Mouse (Mus musculus): ENCODE measurements at regions not wholly inside any gene's neighbourhood (a gene's known extent, or its start where the extent isn't known, plus 50 kb on each side); places are given as distances from the start of the nearest gene placed in this dataset.
A peak's percentile ranks its signal among the peaks of the same experiment; 100 is the strongest.

DNA sequence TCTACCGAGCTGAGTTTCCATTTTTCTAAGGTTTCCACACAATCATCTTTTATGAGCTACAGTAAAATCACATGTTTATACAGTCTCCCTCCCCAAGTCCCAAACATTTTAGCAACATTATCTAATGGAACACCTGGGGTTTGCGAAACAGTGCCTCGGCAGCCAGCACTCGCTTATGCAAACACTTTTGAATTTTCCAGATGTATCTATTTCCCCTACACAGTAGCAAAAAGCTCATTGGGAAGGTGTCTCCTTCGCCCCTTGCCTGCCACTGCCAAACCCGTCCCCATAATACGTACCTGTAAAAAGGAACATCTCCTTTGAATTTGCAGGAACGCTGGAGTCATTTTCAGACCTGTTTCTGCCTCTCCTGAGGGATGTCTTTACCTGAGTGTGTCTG lies 149.6 kb upstream of the Mocs1 start:
- ATAC-seq (replicated peaks; ENCODE audit: low FRiP score) (no peak), DNase-seq (ENCODE audit: low spot score) (no peak)
- Histone ChIP-seq H3K27ac (ENCODE audit: low read depth, low read length) (no peak overlapping the region), H3K36me3 (ENCODE audit: control insufficient read depth, insufficient read depth, low read length) (no peaks in the 10 kb centered on the region), H3K4me1 (replicated peaks; ENCODE audit: control insufficient read depth, insufficient read depth, low read length) (0 out of 2 replicates have a peak, but pooled peaks cover under 1% of the 10 kb centered on the region), H3K9me3 (ENCODE audit: control insufficient read depth, low read length) (no peaks in the 10 kb centered on the region), H3K27me3 (ENCODE audit: control insufficient read depth, insufficient read depth, low read length) (no peaks in the 10 kb centered on the region), H3K4me3 (ENCODE audit: low read depth, low read length) (no peak overlapping the region), H3K9ac (ENCODE audit: low read length) (no peak overlapping the region), H3K4me2 (ENCODE audit: low read depth, low read length, severe bottlenecking) (no peak overlapping the region)
- 89% methylated on average over 8 of the region's 8 CpGs for WGBS

DNA sequence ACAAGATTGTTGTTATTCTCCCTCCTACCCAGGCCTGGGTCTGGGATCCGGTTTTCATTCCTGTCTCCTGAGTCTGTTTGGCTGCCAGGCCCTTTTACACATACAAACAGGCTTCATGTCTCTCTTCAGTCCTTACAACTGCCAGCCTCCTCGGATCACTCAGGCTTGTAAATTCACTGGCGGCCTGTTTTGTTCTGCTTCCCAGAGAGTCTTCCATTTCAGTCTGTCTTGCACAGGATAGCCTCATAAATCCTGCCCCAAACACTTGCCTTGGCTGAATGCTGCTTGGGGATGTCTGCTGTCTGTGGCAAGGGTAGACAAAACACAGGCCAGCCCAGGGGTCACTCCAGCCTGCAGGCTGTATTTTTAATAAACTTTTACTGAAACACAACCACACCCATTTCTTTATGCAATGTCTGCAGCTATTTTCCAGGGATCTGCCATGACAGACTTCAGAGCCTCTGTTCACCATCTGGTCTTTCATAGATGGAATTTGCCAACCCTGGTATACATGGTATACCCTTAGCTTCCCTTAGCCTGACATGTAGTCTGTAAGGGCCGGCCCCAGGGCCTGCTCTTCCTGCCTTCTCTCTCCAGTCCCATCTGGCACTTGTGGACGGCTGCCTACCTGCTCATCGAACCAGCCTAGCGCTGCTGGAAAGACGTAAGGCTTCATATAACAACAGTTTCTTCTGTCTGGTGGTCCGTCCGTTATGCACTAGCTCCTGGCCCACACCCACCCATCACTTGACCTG lies 149.0 kb upstream of the Mocs1 start:
- H3K9me3 ChIP-seq (ENCODE audit: control insufficient read depth, low read length): no peaks in the 10 kb centered on the region
- ATAC-seq (replicated peaks; ENCODE audit: low FRiP score) (no peak), DNase-seq (ENCODE audit: low spot score) (no peak)
- H3K4me1 ChIP-seq (replicated peaks; ENCODE audit: control insufficient read depth, insufficient read depth, low read length): no peaks in the 10 kb centered on the region
- no peaks in the 10 kb centered on the region for H3K36me3 ChIP-seq (ENCODE audit: control insufficient read depth, insufficient read depth, low read length)
- H3K4me2 ChIP-seq (ENCODE audit: low read depth, low read length, severe bottlenecking): no peak overlapping the region
- WGBS: 84% methylated on average over 10 of the region's 10 CpGs
- no peak overlapping the region for H3K9ac ChIP-seq (ENCODE audit: low read length)
- no peaks in the 10 kb centered on the region for H3K27me3 ChIP-seq (ENCODE audit: control insufficient read depth, insufficient read depth, low read length)
- no peak overlapping the region for H3K4me3 ChIP-seq (ENCODE audit: low read depth, low read length)
- H3K27ac ChIP-seq (ENCODE audit: low read depth, low read length): no peak overlapping the region

DNA sequence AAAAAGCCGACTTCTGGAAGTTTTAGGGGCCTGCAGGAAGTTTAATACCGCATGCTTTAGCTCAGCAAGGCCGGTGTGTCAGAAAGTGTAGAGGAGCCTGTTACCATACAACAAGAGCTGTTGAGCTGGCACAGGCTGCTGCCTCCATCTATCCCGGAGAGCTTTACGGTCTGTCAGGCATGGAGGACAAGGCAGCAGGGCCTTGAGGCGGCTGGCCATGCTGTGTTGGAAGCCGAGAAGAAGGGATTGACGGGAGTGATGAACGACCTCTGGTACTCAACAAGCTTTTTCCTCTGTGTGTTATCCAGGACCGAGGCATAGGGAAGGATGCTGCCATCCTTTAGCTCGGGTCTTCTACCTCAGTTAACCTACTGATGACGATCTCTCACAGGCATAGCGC lies 146.8 kb upstream of the Mocs1 start:
- no peaks in the 10 kb centered on the region for H3K9me3 ChIP-seq (ENCODE audit: control insufficient read depth, low read length)
- no peak overlapping the region for H3K9ac ChIP-seq (ENCODE audit: low read length)
- no peaks in the 10 kb centered on the region for H3K36me3 ChIP-seq (ENCODE audit: control insufficient read depth, insufficient read depth, low read length)
- 93% methylated on average over 13 of the region's 13 CpGs for WGBS
- H3K27me3 ChIP-seq (ENCODE audit: control insufficient read depth, insufficient read depth, low read length): no peaks in the 10 kb centered on the region
- DNase-seq (ENCODE audit: low spot score): no peak
- no peak overlapping the region for H3K27ac ChIP-seq (ENCODE audit: low read depth, low read length)
- no peaks in the 10 kb centered on the region for H3K4me1 ChIP-seq (replicated peaks; ENCODE audit: control insufficient read depth, insufficient read depth, low read length)
- H3K4me3 ChIP-seq (ENCODE audit: low read depth, low read length): no peak overlapping the region
- ATAC-seq (replicated peaks; ENCODE audit: low FRiP score): no peak
- H3K4me2 ChIP-seq (ENCODE audit: low read depth, low read length, severe bottlenecking): no peak overlapping the region

DNA sequence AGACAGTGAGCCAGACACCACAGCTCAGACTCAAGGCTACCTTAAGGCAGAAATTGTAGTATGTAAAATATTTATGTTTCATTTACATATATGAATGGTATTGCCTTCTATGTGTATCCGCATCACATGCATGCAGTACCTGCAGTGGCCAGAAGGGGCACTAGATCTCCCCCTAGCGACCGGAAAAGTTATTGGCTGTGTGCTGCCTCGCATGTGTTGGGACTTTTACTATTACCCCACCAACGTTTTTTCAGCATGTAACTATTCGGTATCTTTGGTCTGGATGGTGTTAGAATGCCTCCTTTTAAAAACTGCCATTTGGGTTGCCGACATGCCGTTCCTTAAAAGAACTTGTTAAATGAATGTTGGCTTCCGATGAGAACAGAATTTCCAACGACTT lies 145.7 kb upstream of the Mocs1 start:
- no peak overlapping the region for H3K4me3 ChIP-seq (ENCODE audit: low read depth, low read length)
- H3K9ac ChIP-seq (ENCODE audit: low read length): no peak overlapping the region
- no peak for DNase-seq (ENCODE audit: low spot score)
- no peaks in the 10 kb centered on the region for H3K9me3 ChIP-seq (ENCODE audit: control insufficient read depth, low read length)
- H3K4me2 ChIP-seq (ENCODE audit: low read depth, low read length, severe bottlenecking): no peak overlapping the region
- no peak for ATAC-seq (replicated peaks; ENCODE audit: low FRiP score)
- no peaks in the 10 kb centered on the region for H3K36me3 ChIP-seq (ENCODE audit: control insufficient read depth, insufficient read depth, low read length)
- H3K27me3 ChIP-seq (ENCODE audit: control insufficient read depth, insufficient read depth, low read length): no peaks in the 10 kb centered on the region
- 87% methylated on average over 10 of the region's 10 CpGs for WGBS
- no peaks in the 10 kb centered on the region for H3K4me1 ChIP-seq (replicated peaks; ENCODE audit: control insufficient read depth, insufficient read depth, low read length)
- no peak overlapping the region for H3K27ac ChIP-seq (ENCODE audit: low read depth, low read length)

DNA sequence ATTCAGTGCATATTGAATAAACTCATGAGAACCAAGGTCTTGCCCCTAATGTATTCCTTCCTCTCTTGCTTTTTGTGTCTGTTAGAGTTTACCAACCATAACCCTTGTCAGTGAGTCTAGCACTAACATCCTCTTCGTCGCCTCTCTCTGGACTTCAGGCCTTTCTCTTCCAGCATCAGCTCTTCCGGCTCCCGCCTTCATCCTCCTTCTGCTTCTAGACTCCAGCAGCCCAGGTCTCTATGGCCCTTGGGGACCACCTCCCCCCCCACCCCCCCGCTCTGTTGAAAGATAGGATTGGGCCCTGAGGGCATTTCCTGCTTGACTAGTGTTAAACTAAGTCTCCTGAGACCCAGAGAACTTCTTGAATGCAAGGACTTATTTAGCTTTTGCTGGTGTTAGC lies 144.7 kb upstream of the Mocs1 start:
- no peaks in the 10 kb centered on the region for H3K27me3 ChIP-seq (ENCODE audit: control insufficient read depth, insufficient read depth, low read length)
- DNase-seq (ENCODE audit: low spot score) (no peak), ATAC-seq (replicated peaks; ENCODE audit: low FRiP score) (no peak)
- no peak overlapping the region for H3K9ac ChIP-seq (ENCODE audit: low read length)
- H3K27ac ChIP-seq (ENCODE audit: low read depth, low read length): no peak overlapping the region
- no peaks in the 10 kb centered on the region for H3K36me3 ChIP-seq (ENCODE audit: control insufficient read depth, insufficient read depth, low read length)
- no peak overlapping the region for H3K4me2 ChIP-seq (ENCODE audit: low read depth, low read length, severe bottlenecking)
- H3K4me3 ChIP-seq (ENCODE audit: low read depth, low read length): no peak overlapping the region
- no peaks in the 10 kb centered on the region for H3K9me3 ChIP-seq (ENCODE audit: control insufficient read depth, low read length)
- H3K4me1 ChIP-seq (replicated peaks; ENCODE audit: control insufficient read depth, insufficient read depth, low read length): no peaks in the 10 kb centered on the region
- 84% methylated on average over 5 of the region's 5 CpGs for WGBS

DNA sequence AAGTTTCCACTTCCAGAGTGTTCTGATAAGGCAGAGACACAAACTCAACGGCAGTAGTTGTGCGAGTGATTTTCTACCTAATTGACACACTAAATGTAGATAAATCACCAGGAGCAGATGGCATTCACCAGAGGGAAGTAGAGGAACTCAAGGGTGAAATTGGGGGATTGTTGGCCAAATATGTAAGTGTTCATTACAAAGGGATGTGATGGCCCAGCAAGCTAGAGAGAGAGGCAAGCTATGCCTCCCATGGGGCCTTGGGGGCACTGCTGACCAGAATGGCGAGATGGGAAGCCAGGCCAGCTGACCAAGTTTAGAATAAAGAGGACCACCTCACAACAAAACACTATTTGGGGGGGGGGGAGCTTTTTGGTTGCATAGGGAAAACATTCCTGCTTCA lies 136.5 kb upstream of the Mocs1 start:
- Histone ChIP-seq H3K4me3 (ENCODE audit: low read depth, low read length) (no peak overlapping the region), H3K9ac (ENCODE audit: low read length) (no peak overlapping the region), H3K9me3 (ENCODE audit: control insufficient read depth, low read length) (no peaks in the 10 kb centered on the region), H3K27ac (ENCODE audit: low read depth, low read length) (no peak overlapping the region), H3K36me3 (ENCODE audit: control insufficient read depth, insufficient read depth, low read length) (no peaks in the 10 kb centered on the region), H3K4me2 (ENCODE audit: low read depth, low read length, severe bottlenecking) (no peak overlapping the region), H3K27me3 (ENCODE audit: control insufficient read depth, insufficient read depth, low read length) (no peaks in the 10 kb centered on the region), H3K4me1 (replicated peaks; ENCODE audit: control insufficient read depth, insufficient read depth, low read length) (no peaks in the 10 kb centered on the region)
- ATAC-seq (replicated peaks; ENCODE audit: low FRiP score): no peak
- no peak for DNase-seq (ENCODE audit: low spot score)
- WGBS: 80% methylated on average over 3 of the region's 3 CpGs

DNA sequence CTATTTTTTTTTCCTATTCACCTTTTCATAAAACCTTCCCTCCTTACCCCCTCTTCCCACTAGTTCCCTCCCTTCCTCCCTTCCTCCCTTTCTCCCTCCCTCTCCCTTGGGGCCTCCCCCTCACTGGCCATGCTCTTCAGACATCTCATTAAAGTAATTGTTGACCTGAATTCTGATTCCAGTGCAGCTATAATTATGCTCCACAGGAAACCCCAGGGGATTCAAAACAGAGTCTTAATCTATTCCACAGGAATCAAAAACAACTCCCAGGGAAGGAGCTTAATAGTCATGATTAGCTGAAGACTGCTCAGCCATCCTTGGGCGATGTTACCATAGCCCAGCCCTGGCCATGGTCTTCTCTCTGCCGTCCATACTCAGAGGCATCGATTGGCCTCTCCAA lies 123.7 kb upstream of the Mocs1 start:
- Histone ChIP-seq H3K36me3 (ENCODE audit: control insufficient read depth, insufficient read depth, low read length) (no peaks in the 10 kb centered on the region), H3K27ac (ENCODE audit: low read depth, low read length) (no peak overlapping the region), H3K9ac (ENCODE audit: low read length) (no peak overlapping the region), H3K4me1 (replicated peaks; ENCODE audit: control insufficient read depth, insufficient read depth, low read length) (no peaks in the 10 kb centered on the region), H3K27me3 (ENCODE audit: control insufficient read depth, insufficient read depth, low read length) (no peaks in the 10 kb centered on the region), H3K4me2 (ENCODE audit: low read depth, low read length, severe bottlenecking) (no peak overlapping the region), H3K9me3 (ENCODE audit: control insufficient read depth, low read length) (no peaks in the 10 kb centered on the region), H3K4me3 (ENCODE audit: low read depth, low read length) (no peak overlapping the region)
- ATAC-seq (replicated peaks; ENCODE audit: low FRiP score) (no peak), DNase-seq (ENCODE audit: low spot score) (no peak)
- WGBS: 50% methylated on average over 3 of the region's 3 CpGs

DNA sequence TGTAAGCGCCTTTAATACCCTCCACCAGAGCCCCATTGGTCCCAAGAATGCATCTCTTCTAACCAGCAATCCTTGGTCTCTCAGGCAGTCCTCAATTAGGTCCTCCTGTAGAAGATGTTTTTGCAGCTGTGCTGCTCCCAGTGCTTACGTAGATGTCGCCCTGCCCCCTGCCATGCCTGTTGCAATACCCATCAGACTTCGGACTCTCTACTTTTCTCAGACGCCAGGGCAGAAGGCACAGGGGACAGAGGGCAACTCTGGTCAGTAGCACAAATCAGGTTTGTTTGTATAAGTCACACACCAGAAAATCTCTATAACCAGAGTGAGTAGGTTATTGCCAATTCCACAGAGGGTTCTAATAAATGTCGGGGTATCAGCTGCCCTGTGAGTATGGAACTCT lies 123.0 kb upstream of the Mocs1 start:
- Histone ChIP-seq H3K9me3 (ENCODE audit: control insufficient read depth, low read length) (no peaks in the 10 kb centered on the region), H3K9ac (ENCODE audit: low read length) (no peak overlapping the region), H3K4me2 (ENCODE audit: low read depth, low read length, severe bottlenecking) (no peak overlapping the region), H3K4me1 (replicated peaks; ENCODE audit: control insufficient read depth, insufficient read depth, low read length) (no peaks in the 10 kb centered on the region), H3K27ac (ENCODE audit: low read depth, low read length) (no peak overlapping the region), H3K27me3 (ENCODE audit: control insufficient read depth, insufficient read depth, low read length) (no peaks in the 10 kb centered on the region), H3K36me3 (ENCODE audit: control insufficient read depth, insufficient read depth, low read length) (no peaks in the 10 kb centered on the region), H3K4me3 (ENCODE audit: low read depth, low read length) (no peak overlapping the region)
- WGBS: 85% methylated on average over 6 of the region's 6 CpGs
- ATAC-seq (replicated peaks; ENCODE audit: low FRiP score) (no peak), DNase-seq (ENCODE audit: low spot score) (no peak)

DNA sequence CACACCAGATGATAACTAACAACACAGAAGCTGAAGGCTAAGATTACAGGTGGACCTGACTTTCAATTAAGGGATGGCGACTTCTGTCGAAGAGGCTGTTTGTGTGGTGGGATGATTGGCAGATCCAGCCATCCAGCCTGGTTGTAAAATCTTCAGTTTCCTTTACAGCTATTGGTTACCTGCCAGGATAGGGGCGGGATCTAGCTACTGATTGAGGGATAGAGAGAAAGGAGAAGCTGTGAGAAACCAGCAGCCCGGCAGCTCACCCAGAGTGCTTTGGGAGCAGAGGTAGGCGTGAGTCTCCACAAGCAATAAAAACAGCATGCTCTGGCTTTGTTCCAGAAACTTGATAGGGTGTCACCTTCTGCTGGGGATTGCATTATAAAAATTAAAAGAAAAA lies 119.1 kb upstream of the Mocs1 start:
- peak; percentile 83 for ATAC-seq (replicated peaks; ENCODE audit: low FRiP score)
- H3K9me3 ChIP-seq (ENCODE audit: control insufficient read depth, low read length): no peaks in the 10 kb centered on the region
- peak; percentile 62 for DNase-seq (ENCODE audit: low spot score)
- no peak overlapping the region for H3K4me3 ChIP-seq (ENCODE audit: low read depth, low read length)
- H3K9ac ChIP-seq (ENCODE audit: low read length): no peak overlapping the region
- H3K27me3 ChIP-seq (ENCODE audit: control insufficient read depth, insufficient read depth, low read length): no peaks in the 10 kb centered on the region
- no peaks in the 10 kb centered on the region for H3K4me1 ChIP-seq (replicated peaks; ENCODE audit: control insufficient read depth, insufficient read depth, low read length)
- no peaks in the 10 kb centered on the region for H3K36me3 ChIP-seq (ENCODE audit: control insufficient read depth, insufficient read depth, low read length)
- H3K27ac ChIP-seq (ENCODE audit: low read depth, low read length): no peak overlapping the region
- WGBS: 43% methylated on average over 5 of the region's 5 CpGs
- H3K4me2 ChIP-seq (ENCODE audit: low read depth, low read length, severe bottlenecking): no peak overlapping the region
